Mouse (Mus musculus): ENCODE data around the gene Nkrf.
A peak's percentile ranks its signal among the peaks of the same experiment; 100 is the strongest.

The Nkrf gene

GRCm38 (mm10) chrX:36863766-36864608 lies 38.7 kb downstream of the Nkrf start:
- peak; percentile 91 for DNase-seq (ENCODE audit: low read depth, low spot score)

DNA sequence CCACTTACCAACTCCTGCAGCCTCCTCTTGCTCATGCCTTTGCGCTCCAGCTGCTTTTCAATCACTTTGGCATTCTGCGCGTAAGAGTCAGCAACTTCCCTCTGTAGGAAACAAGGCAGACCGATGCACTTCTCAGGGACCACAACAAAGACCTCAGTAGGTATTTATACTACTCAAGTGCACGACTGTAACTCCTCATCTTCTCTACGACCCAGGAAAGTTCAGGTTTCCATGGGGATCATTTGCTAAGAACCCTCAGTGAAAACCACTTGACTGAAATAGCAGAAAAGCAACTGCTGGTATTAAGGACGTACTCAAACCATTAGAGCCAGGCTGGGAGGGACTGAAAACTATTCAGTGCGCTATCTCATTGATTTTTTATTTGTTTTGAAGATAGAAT lies 50.1 kb downstream of the Nkrf start:
- no peak for DNase-seq (ENCODE audit: low read depth, low spot score)

DNA sequence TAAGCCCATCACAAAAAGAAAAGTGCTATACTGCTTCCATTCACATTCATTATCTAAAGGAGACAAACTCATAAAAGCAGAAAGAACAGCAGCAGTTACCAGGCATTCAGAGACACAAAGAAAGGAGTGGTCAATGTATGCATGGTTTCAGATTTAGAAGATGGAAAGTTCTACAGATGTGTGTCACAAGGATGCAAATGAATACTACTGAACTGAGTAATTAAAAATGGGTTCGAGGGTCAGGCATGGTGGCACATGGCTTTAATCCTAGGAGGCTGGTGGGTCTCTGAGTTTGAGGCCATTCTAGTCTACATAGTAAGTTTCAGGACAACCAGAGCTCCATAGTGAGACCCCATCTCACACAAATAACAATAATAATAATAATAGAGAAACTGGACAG lies 55.5 kb downstream of the Nkrf start:
- no peak for DNase-seq (ENCODE audit: low read depth, low spot score)

GRCm38 (mm10) chrX:36843346-36843990 lies 59.2 kb downstream of the Nkrf start:
- no peak for DNase-seq (ENCODE audit: low read depth, low spot score)

- no peak for DNase-seq (ENCODE audit: low read depth, low spot score)
Measured at GRCm38 (mm10) chrX:36841698-36842097, 61.0 kb downstream of the Nkrf start.

- DNase-seq (ENCODE audit: low read depth, low spot score), result no peak
Measured at GRCm38 (mm10) chrX:36839391-36839790, 63.3 kb downstream of the Nkrf start.
